Mouse (Mus musculus) adipose tissue, adult 10 weeks (tissue): ENCODE measurements around the gene Tcn2. TPM values are rescaled to one million over a fixed set of nuclear protein-coding genes. Genes with fewer than 3 reads are reported as not detected.

ENCODE experiments used
- polyA plus RNA-seq: library from polyadenylated mRNA; stranded (reverse); fragments of 350-450 nt; fragmentation: Illumina TruSeq; extraction: RNeasy Lipid Tissue Mini Kit (QIAGEN cat#74804); gene quantifications from one replicate; pipeline ENCODE4 v1.2.3, GENCODE M21; 2014; ENCODE audit warnings: low read depth, low replicate concordance

Gene Tcn2
- 96.0 TPM for polyA plus RNA-seq

GRCm38 (mm10) chr11:3931511-3932211, at the start of gene Tcn2:
Gene Tcn2, minus strand, starts transcription at chr11:3932159.

GRCm38 (mm10) chr11:3976678-3977077, 44.7 kb upstream of the Tcn2 start, which contains the start of gene 4930556J24Rik:
Gene 4930556J24Rik, minus strand, starts transcription at chr11:3976778.

GRCm38 (mm10) chr11:3963610-3964415, 31.9 kb upstream of the Tcn2 start, which contains the start of gene Pes1:
Gene Pes1, plus strand, starts transcription at chr11:3963975.

GRCm38 (mm10) chr11:3914109-3914840, 17.7 kb downstream of the Tcn2 start, which contains the start of gene Slc35e4:
Gene Slc35e4, minus strand, starts transcription at chr11:3914664.

GRCm38 (mm10) chr11:3894406-3895281, 37.3 kb downstream of the Tcn2 start, which contains the start of the genes 4921536K21Rik and Dusp18:
Gene 4921536K21Rik, minus strand, starts transcription at chr11:3895098.
Gene Dusp18, plus strand, starts transcription at chr11:3895240.

Other genes with a start within 250 kb of the Tcn2 start
- 18.7 TPM for gene Osbp2, start 68.3 kb downstream of the Tcn2 start, polyA plus RNA-seq
- 3.8 TPM for gene 4921536K21Rik, start 37.1 kb downstream of the Tcn2 start, polyA plus RNA-seq
- 10.4 TPM for gene Dusp18, start 36.9 kb downstream of the Tcn2 start, polyA plus RNA-seq
- gene Slc35e4, start 17.5 kb downstream of the Tcn2 start, polyA plus RNA-seq, result 8.2 TPM
- gene Pes1, start 31.8 kb upstream of the Tcn2 start, polyA plus RNA-seq, result 32.2 TPM
- gene 4930556J24Rik, start 44.6 kb upstream of the Tcn2 start, polyA plus RNA-seq, result not detected
- 0.57 TPM for gene Gal3st1, start 51.5 kb upstream of the Tcn2 start, polyA plus RNA-seq
- gene Sec14l4, start 99.3 kb upstream of the Tcn2 start, polyA plus RNA-seq, result 4.6 TPM
- 0.29 TPM for gene Sec14l3, start 132.7 kb upstream of the Tcn2 start, polyA plus RNA-seq
- gene Mtfp1, start 163.3 kb upstream of the Tcn2 start, polyA plus RNA-seq, result 7.8 TPM
- gene Sec14l2, start 191.3 kb upstream of the Tcn2 start, polyA plus RNA-seq, result 18.2 TPM
- gene Rnf215, start 203.0 kb upstream of the Tcn2 start, polyA plus RNA-seq, result 19.0 TPM
- gene Ccdc157, start 228.1 kb upstream of the Tcn2 start, polyA plus RNA-seq, result 11.7 TPM
- gene Sf3a1, start 228.2 kb upstream of the Tcn2 start, polyA plus RNA-seq, result 21.6 TPM